Mouse (Mus musculus) spleen, postnatal 36 days (tissue): ENCODE measurements around the gene Gm11541.

Experiments used
- DNase-seq, 2 experiments: peaks; one replicate each; pipeline ENCODE4 v3.0.0; 2022; ENCODE audit warnings: low spot score in 2 of 2, mixed read lengths in 1 of 2

Gene Gm11541

GRCm38 (mm10) chr11:94704472-94704871 is at the start of gene Gm11541:
Gm11541 (minus strand) TSS chr11:94704499.
- DNase-seq, result no peak

DNA sequence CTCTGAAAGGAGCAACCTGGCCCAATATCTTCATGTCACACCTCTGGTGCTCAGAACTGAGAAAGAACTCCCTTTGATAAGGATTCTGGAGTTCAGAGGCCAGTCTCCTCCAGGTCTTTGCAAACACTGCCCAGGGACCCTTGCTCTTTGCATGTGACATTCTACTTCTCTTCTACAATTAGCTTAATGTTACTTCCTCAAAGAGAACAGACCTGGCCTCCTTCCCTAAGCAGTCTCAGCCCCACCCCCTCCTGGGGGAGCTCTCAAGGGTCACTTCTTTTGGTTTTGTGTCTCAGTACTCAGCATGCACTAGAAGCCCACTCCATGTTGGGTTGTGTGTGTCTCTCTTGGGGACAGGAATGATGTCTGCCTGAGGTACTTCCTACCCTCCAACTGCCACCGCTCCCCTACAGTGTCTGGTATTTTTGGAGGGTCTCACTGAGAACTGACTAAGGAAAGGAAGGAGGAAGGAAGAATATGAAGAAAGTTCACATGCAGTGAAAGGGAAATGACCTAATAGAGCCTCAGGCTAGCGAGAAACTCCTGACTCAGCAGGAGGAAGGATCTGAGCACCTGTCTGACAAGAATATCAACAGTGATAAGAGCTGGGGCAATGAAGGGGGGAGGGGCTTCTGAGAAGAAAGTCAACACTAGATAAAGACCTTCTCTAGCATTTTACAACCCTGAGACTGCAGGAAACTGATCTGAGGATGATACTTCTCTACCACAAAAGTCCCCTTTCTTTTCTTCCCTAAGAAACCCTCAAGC is 48.8 kb upstream of the Gm11541 start:
- no peak for DNase-seq

DNA sequence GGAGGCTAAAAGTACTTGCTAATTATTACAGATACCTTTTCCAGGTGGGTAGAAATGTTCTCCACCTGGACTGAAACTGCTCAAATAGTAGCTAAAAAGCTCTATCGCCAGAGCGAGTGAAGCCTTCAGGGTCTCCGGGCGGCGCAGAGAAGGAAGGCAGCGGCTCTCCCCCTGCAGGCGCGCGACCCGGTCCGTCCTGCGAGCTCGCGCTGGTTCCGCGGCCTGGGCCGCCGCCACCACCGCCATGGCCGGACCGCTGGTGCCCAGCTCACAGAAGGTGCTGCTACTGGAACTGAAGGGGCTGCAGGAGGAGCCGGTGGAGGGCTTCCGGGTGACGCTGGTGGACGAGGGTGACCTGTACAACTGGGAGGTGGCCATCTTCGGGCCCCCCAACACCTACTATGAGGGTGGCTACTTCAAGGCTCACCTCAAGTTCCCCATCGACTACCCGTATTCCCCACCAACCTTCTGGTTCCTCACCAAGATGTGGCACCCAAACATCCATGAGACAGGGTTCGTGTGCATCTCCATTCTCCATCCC is 37.5 kb upstream of the Gm11541 start, which contains the start of gene Cdc34b:
TSS of gene Cdc34b (plus strand) at position 51 of the 541 bp plus-strand sequence.
- DNase-seq, result no peak

DNA sequence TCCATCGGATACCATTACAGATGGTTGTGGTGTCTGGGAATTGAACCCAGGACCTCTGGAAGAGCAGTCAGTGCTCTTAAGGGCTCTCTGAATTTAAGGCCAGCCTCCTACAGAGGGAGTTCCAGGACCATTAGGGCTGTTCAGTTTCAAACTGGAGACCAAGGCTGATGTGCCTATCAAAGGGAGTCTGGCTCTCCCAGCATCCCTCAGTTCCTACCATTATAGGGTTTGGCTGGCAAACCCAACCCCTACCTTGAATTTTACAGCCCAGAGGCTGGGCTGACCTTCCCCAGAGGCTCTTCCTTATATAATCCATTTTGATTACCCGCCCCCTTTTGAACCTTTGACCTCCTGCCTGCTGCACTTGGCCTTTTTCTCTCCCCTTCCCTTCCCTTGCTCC is 31.4 kb upstream of the Gm11541 start:
- no peak for DNase-seq

DNA sequence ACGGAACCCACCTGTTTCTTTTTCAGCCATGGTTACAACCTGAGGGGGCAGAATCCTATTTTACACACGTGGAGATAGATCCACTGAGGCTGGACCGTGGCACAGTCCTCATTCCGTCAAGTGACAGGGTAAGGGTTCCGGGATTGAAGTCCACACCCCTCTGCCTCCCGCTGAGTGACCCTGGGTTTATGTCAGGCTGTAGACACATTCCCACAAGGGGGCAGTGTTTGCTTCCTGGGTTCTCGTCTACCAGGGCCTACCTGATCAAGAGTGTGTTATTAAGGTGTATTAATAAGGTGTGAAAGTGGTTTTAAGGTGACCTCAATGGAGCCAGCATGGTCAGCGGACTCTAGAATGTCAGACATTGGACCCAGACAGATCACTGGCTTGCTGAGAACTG is 28.5 kb upstream of the Gm11541 start:
- DNase-seq, result peak; percentile 4 to 5

DNA sequence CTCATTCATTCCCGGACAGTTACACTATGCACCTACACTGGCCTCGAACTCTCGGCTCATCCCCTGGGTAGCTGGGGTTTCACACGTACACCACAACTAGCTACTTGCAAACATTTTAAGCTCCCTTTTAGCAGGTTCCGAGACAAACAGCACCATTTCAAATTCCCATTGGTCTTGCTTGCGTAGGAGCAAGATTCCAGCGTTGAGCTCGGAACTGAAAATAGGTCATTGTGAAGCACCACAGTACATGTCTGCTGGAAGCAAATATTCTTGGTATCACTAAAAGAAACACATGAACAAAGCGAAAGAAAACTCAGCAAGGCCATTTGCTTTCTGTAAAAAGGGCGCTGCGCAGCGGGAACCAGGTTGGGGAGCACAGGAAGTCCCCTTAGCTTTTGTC is 26.9 kb upstream of the Gm11541 start:
- DNase-seq, result no peak

DNA sequence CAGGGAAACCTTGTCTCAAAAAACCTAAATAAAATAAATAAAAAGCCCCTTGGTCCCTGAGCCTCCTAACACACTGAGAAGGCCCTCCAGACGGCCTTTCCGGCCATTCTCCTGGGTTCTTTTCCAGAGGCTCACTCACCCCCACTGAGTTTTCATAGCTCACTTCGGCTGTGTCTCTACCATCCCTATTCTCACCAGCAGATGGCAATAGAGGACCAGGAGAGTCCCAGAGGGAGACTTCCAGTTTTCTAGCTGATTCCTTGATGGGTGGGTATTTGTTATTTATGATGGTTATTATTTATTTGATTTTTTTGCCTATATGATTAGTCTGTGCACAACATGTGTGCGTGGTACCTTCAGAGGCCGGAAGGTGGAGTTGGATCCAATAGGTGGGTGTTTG is 26.0 kb upstream of the Gm11541 start:
- DNase-seq, result peak; percentile 4 to 22

DNA sequence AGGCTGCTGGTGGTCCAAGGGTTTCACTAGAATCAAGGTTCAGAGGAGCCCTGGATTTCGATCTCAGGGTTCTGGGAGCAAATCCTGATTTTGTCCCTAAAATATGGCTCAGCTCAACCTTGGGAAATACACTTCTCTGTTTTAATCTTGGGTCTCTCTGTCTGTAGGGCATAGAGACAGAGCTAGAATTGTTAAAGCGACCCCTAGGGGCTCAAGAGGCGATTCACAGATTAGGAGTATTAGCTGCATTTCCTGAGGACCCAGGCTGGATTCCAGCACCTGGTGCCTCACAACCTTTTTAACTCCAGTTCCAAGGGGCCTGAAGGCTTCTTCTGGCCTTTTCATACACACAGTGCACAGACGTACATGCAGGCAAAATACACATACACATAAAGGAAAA is 25.3 kb upstream of the Gm11541 start:
- DNase-seq, result no peak

DNA sequence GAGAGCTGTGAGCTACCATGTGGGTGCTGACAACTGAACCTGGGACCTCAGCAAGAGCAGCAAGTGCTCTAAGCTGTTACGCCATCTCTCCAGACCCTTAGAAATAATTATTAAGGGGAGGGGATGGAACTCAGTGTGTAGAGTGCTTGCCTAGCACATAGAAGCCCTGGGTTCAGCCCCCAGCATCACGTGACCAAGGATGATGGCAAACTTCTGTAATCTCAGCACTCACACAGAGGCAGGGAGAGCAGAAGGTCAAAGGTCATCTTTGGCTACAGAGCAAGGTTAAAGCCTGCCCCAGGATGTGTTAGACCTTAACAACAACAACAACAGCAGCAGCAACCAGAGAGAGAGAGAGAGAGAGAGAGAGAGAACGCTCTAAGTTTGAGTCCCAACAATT is 24.2 kb upstream of the Gm11541 start:
- DNase-seq, result no peak

GRCm38 (mm10) chr11:94727306-94727705 is 23.0 kb upstream of the Gm11541 start:
- no peak for DNase-seq

GRCm38 (mm10) chr11:94719216-94719615 is 14.9 kb upstream of the Gm11541 start:
- DNase-seq, result no peak

GRCm38 (mm10) chr11:94718113-94718909 is 14.0 kb upstream of the Gm11541 start:
- no peak for DNase-seq

DNA sequence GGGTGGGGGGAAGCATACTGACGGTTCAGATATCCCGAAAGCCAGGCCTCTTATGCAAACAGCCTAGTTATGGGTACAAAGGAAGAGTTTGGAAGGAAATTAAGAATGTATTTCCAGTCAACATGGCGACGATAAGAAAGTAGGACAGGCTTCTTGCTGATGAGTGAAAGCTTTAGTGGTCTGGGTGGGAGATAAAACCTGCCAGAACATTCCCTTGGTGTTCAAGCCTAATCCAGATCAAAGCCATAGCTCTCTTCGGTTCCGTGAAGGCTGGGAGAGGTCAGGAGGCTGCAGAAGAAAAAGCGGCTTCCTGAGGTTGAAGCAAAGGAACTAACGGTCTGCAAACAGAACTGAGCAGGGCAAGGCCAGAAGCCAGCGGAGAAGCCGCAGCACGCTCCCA is 12.9 kb upstream of the Gm11541 start:
- no peak for DNase-seq

GRCm38 (mm10) chr11:94716754-94717153 is 12.5 kb upstream of the Gm11541 start:
- DNase-seq, result peak in 1 of 2 experiments; percentile 11

- no peak for DNase-seq
These were observed 11.3 kb upstream of the Gm11541 start for GRCm38 (mm10) chr11:94715622-94716021.

- no peak for DNase-seq
These were observed 9.1 kb upstream of the Gm11541 start for GRCm38 (mm10) chr11:94713246-94713860.

DNA sequence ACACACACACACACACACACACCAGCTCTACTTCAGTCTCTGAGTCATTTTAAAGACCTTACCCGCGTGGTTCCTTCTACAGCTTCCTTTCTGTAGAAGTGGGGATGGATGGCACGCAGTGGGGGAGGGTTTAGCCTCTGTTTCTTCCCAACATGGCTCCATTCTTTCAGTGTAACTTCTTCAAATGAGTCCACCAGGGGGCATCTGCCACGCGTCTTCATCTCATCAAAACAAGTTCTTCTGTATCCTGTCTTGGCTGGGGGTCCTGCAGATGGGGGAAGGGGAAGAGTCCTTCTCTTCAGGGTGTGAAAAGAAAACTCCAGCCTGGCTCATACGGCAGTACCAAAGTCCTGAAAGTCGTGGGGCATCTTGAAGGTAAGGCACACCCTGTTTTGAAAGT is 279 bp downstream of the Gm11541 start:
- no peak for DNase-seq

DNA sequence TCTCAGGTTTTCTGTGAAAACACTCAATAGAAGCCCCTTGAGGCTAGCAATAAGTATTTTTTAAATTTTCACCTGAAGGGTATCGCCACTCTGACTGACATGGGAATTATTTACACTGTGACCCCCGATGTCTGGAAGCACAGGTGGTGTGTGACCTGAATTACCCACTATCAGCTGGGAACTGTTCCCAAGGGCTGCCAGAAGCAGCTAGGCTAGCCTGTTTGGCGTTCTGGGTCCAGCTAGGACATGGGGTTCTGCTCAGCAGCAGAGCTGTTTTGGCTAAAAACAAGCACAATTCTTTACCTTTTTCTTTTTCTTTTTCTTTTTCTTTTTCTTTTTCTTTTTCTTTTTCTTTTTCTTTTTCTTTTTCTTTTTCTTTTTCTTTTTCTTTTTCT is 2.1 kb downstream of the Gm11541 start:
- DNase-seq, result no peak

- DNase-seq, result no peak
These were observed 2.7 kb downstream of the Gm11541 start for GRCm38 (mm10) chr11:94701401-94702215.

GRCm38 (mm10) chr11:94699399-94699798 is 4.9 kb downstream of the Gm11541 start:
- DNase-seq, result no peak

DNA sequence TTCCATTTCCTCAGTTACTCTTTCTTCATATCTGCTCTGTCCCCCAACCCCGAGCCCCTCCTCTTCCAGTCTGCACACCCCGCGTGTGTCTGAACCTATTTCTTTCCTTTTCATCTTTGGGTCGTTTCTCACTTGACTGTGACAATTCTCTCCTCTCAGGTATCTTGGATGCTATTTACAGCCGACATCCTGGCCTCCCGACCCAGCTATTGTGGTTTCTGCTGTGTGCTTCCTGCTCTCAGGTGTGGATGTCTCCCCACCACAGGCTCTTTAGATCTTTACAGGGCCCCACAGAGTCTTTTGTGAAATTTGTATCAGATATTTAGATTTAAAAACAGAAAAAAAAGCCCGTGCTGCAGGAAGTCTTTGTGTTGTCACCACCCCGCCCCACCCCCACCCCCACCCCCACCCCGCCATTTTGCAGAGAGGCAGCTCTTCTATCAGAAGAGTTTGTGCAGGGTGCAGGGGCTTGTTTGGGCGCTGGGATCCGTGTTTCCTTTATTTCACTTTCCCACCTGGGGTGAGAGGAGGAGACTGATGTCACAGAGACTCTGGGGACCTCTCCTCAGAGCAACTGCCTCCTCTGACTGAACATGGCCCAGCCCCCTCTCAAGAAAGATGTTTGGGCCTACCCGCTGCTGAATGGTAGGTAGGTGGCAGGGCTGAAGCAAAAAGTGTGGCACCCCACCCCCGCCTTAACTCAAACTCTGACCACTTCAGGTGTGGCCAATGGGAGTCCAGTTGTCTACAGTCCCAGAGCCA is 6.4 kb downstream of the Gm11541 start:
- DNase-seq, result peak; percentile 30 to 38
